Mouse (Mus musculus): Measurements from ENCODE around the gene P2ry13. TPM values are rescaled to one million over a fixed set of nuclear protein-coding genes. Genes with fewer than 3 reads are reported as not detected.

The P2ry13 gene
- 0.29 and 1.3 TPM in 2 replicates for polyA plus RNA-seq (2012; rRNA removed)

DNA sequence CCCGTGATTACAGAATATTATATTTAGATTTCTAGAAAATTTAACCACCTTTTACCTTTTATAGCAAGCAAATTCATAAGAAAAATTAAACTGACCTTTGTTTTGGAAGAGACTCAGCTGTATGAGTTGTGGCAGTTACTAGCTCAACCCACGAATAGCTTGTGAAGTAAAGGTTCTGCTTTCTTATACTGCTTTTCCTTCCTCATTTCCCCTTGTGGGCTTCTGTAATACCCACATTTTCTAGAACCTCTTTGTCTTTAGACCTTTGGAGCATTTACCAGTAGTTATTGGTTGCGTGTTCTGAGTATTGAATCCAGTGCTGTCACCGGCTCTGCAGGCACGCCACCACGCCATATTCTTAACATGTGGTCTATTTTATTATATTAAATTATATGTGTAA lies at the start of gene P2ry13:
Gene P2ry13 (minus strand): TSS at position 156 of the 400 bp plus-strand sequence.
- H3K4me3 ChIP-seq (ENCODE audit: insufficient read depth, low read depth, low read length) = no peak within 1 kb of the TSS
- no peak within 1 kb of the TSS for H3K27ac ChIP-seq (ENCODE audit: insufficient read depth, low read depth, low read length)
- H3K4me1 ChIP-seq (ENCODE audit: control insufficient read depth, insufficient read depth, low read length) = no peaks in the 10 kb centered on the region
- no peak for DNase-seq
- no peaks in the 10 kb centered on the region for H3K27me3 ChIP-seq (replicated peaks; ENCODE audit: control insufficient read depth, insufficient read depth, low read length)
- WGBS = 88% methylated on average over 6 of the region's 6 CpGs
- TF ChIP-seq POLR2A (IDR thresholded peaks at IDR 0.05; ENCODE audit: low read depth, low read length) = no peak
- TF ChIP-seq CTCF (conservative IDR thresholded peaks at IDR 0.05; ENCODE audit: insufficient read depth, insufficient read length, low read depth, low read length) = no peak
- no peaks in the 10 kb centered on the region for H3K36me3 ChIP-seq (ENCODE audit: control insufficient read depth, insufficient read depth, low read length)

GRCm38 (mm10) chr3:59257740-59258664 lies 47.3 kb upstream of the P2ry13 start:
- H3K4me3 ChIP-seq (ENCODE audit: insufficient read depth, low read depth, low read length) = no peak overlapping the region
- DNase-seq = no peak
- 85% methylated on average over 20 of the region's 20 CpGs for WGBS
- no peaks in the 10 kb centered on the region for H3K36me3 ChIP-seq (ENCODE audit: control insufficient read depth, insufficient read depth, low read length)
- H3K4me1 ChIP-seq (ENCODE audit: control insufficient read depth, insufficient read depth, low read length) = no peaks in the 10 kb centered on the region
- no peak for TF ChIP-seq POLR2A (IDR thresholded peaks at IDR 0.05; ENCODE audit: low read depth, low read length)
- no peak for TF ChIP-seq CTCF (conservative IDR thresholded peaks at IDR 0.05; ENCODE audit: insufficient read depth, insufficient read length, low read depth, low read length)
- H3K27ac ChIP-seq (ENCODE audit: insufficient read depth, low read depth, low read length) = no peak overlapping the region
- no peaks in the 10 kb centered on the region for H3K27me3 ChIP-seq (replicated peaks; ENCODE audit: control insufficient read depth, insufficient read depth, low read length)

DNA sequence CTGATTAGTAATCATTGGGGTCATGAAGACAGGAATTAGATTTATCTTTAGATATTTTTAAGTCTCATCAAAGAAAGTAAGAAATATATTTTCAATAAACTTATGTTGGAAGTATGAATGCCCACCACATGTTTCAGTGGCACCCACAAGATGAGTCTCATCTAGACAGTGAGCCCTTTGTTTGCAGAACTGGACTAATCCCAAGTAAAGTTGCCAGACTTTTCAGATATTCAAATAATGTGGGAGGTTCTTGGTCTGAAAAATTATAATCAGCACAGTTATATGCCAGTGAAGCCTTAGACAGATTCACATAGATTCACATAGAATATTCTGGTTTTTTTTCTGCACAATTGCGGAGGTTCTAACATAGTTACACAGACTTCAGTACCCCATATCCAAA lies 39.8 kb upstream of the P2ry13 start:
- Histone ChIP-seq H3K27ac (ENCODE audit: insufficient read depth, low read depth, low read length) (no peak overlapping the region), H3K27me3 (replicated peaks; ENCODE audit: control insufficient read depth, insufficient read depth, low read length) (no peaks in the 10 kb centered on the region), H3K4me3 (ENCODE audit: insufficient read depth, low read depth, low read length) (no peak overlapping the region), H3K4me1 (ENCODE audit: control insufficient read depth, insufficient read depth, low read length) (no peaks in the 10 kb centered on the region), H3K36me3 (ENCODE audit: control insufficient read depth, insufficient read depth, low read length) (no peaks in the 10 kb centered on the region)
- DNase-seq = no peak
- 95% methylated on average over 1 of the region's 1 CpGs for WGBS
- TF ChIP-seq CTCF (conservative IDR thresholded peaks at IDR 0.05; ENCODE audit: insufficient read depth, insufficient read length, low read depth, low read length) (no peak), POLR2A (IDR thresholded peaks at IDR 0.05; ENCODE audit: low read depth, low read length) (no peak)

- Histone ChIP-seq H3K27me3 (replicated peaks; ENCODE audit: control insufficient read depth, insufficient read depth, low read length) (no peaks in the 10 kb centered on the region), H3K4me1 (ENCODE audit: control insufficient read depth, insufficient read depth, low read length) (no peaks in the 10 kb centered on the region), H3K36me3 (ENCODE audit: control insufficient read depth, insufficient read depth, low read length) (no peaks in the 10 kb centered on the region), H3K27ac (ENCODE audit: insufficient read depth, low read depth, low read length) (no peak overlapping the region), H3K4me3 (ENCODE audit: insufficient read depth, low read depth, low read length) (no peak overlapping the region)
- DNase-seq = no peak
- 90% methylated on average over 6 of the region's 6 CpGs for WGBS
- TF ChIP-seq POLR2A (IDR thresholded peaks at IDR 0.05; ENCODE audit: low read depth, low read length) (no peak), CTCF (conservative IDR thresholded peaks at IDR 0.05; ENCODE audit: insufficient read depth, insufficient read length, low read depth, low read length) (no peak)
Measured at GRCm38 (mm10) chr3:59248031-59248430, 37.3 kb upstream of the P2ry13 start.

- TF ChIP-seq POLR2A (IDR thresholded peaks at IDR 0.05; ENCODE audit: low read depth, low read length) (no peak), CTCF (conservative IDR thresholded peaks at IDR 0.05; ENCODE audit: insufficient read depth, insufficient read length, low read depth, low read length) (no peak)
- no peak for DNase-seq
- WGBS = 63% methylated on average over 6 of the region's 6 CpGs
- H3K4me1 ChIP-seq (ENCODE audit: control insufficient read depth, insufficient read depth, low read length) = no peaks in the 10 kb centered on the region
- H3K36me3 ChIP-seq (ENCODE audit: control insufficient read depth, insufficient read depth, low read length) = no peaks in the 10 kb centered on the region
- H3K27ac ChIP-seq (ENCODE audit: insufficient read depth, low read depth, low read length) = no peak overlapping the region
- no peak overlapping the region for H3K4me3 ChIP-seq (ENCODE audit: insufficient read depth, low read depth, low read length)
- H3K27me3 ChIP-seq (replicated peaks; ENCODE audit: control insufficient read depth, insufficient read depth, low read length) = no peaks in the 10 kb centered on the region
Measured at GRCm38 (mm10) chr3:59243384-59243783, 32.7 kb upstream of the P2ry13 start.

DNA sequence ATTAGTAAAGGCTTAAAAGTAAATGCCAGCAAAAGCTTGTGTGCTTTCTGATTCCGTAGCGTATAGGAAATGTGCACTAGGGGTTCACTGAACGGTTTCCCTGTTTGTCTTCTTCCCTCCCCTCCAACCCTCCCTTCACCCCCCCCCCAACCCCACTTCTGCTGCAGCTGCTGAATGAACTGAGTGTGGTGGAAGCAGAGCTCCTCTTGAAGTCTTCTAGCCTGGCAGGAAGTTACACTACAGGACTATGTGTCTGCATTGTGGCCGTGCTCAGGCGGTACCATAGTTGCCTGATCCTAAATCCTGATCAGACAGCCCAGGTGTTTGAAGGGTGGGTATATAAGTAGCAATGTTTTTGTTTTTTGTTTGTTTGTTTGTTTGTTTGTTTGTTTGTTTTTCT lies 24.2 kb upstream of the P2ry13 start:
- Histone ChIP-seq H3K4me3 (ENCODE audit: insufficient read depth, low read depth, low read length) (no peak overlapping the region), H3K36me3 (ENCODE audit: control insufficient read depth, insufficient read depth, low read length) (no peaks in the 10 kb centered on the region), H3K27me3 (replicated peaks; ENCODE audit: control insufficient read depth, insufficient read depth, low read length) (no peaks in the 10 kb centered on the region), H3K4me1 (ENCODE audit: control insufficient read depth, insufficient read depth, low read length) (no peaks in the 10 kb centered on the region), H3K27ac (ENCODE audit: insufficient read depth, low read depth, low read length) (no peak overlapping the region)
- no peak for DNase-seq
- TF ChIP-seq CTCF (conservative IDR thresholded peaks at IDR 0.05; ENCODE audit: insufficient read depth, insufficient read length, low read depth, low read length) (no peak), POLR2A (IDR thresholded peaks at IDR 0.05; ENCODE audit: low read depth, low read length) (no peak)
- WGBS = 77% methylated on average over 5 of the region's 5 CpGs

DNA sequence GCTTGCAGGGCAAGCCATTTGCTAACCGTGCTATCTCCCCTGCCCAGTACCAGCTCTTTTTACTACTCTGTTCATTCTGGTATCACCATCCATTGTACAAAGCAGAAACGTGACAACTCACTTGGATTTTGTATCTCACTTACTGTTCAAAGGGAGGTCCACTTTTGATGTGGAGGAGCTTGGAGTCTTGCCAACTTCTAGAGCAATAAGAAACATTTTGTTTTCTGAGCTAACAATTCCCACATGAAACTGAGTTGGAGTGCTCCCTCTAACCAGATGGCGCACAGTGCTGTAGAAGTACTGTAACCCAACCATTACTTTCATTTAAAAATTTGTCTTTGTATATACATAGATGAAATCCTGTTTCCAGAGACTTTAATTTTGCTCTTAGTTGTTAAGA lies 20.2 kb upstream of the P2ry13 start:
- Histone ChIP-seq H3K4me1 (ENCODE audit: control insufficient read depth, insufficient read depth, low read length) (0 out of 2 replicates have a peak, but pooled peaks cover 2% of the 10 kb centered on the region), H3K27ac (ENCODE audit: insufficient read depth, low read depth, low read length) (no peak overlapping the region), H3K27me3 (replicated peaks; ENCODE audit: control insufficient read depth, insufficient read depth, low read length) (no peaks in the 10 kb centered on the region), H3K4me3 (ENCODE audit: insufficient read depth, low read depth, low read length) (no peak overlapping the region), H3K36me3 (ENCODE audit: control insufficient read depth, insufficient read depth, low read length) (no peaks in the 10 kb centered on the region)
- no peak for DNase-seq
- 79% methylated on average over 3 of the region's 3 CpGs for WGBS
- TF ChIP-seq POLR2A (IDR thresholded peaks at IDR 0.05; ENCODE audit: low read depth, low read length) = no peak

All from kidney, adult 2 months (tissue).